Mouse (Mus musculus) thymus, adult 18-20 months (tissue): ENCODE measurements around the gene Apbb1.
A peak's percentile ranks its signal among the peaks of the same experiment; 100 is the strongest.

Source experiments
- DNase-seq, 2 experiments: peaks; one replicate each; pipeline ENCODE4 v3.0.0; 2022; ENCODE audit warnings: mixed read lengths in 2 of 2

The Apbb1 gene

DNA sequence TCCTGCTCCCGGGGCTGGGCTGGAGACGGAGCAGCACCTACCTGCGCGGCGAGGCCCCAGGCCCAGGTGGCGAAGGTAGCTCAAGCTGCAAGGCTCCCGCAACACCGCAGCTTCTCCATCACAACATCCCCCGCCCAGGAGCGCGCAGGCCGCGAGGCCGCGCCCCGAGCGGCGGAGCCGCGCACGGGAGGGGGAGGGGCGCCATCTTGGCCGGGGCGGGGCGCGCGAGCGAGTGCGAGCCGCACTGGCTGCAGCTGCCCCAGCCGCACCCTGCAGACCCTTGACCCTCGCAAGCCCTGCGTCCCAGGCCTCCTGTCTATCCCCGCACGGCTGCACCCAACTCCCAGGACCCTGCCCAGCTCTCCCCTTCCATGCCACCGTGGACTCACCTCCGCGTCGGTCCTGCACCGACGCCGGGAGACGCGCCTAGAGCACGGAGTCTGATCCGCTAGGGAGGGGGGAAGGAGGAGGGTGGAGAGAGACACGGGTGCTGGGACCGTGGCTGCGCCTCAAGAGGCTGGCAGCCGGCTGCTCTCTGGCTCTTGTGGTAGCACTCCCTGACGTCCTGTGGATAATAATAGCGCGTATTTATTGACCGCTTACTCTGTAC, at the start of gene Apbb1:
Apbb1 (minus strand) TSS at position 560 of the 610 bp plus-strand sequence.
- peak; percentile 22 to 34 for DNase-seq

DNA sequence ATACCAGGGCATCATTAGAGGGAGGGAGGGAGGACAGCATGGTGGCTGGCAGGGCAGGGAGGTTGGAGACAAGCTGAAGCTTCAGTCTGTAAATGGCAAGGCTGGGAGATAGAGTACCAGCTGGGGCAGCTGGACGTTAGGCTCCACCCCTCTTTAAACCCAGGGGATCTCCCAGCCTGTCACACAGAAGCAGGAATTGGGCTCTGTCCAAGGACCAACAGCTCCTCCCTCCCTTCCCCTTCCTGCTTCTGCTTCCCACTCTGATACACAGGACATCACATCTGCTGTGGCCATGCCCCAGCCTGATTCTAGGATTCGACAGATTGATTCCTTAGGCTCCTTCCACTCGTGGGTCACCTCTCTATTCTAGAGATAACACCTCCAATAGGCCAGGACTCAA, 47.2 kb upstream of the Apbb1 start:
- no peak for DNase-seq

DNA sequence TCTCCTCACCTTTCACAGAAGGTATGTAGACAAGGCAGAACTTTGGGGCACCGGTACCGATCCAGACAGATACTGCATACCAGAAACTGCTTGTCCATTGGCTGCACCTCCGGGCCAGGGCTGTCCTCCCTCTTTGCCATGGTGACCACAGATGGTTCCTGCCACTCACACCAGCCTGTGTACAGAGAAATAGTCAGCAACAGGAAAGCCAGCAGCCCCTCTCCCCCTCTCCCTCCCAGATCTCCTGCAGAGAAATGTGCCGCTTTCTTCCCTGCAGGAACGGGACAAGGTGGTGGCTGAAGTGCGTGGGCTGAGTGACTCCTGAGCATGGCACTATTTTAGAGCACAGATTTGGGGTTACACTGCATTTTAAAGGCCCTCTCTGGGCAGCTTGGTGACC, 43.9 kb upstream of the Apbb1 start:
- DNase-seq = no peak

DNA sequence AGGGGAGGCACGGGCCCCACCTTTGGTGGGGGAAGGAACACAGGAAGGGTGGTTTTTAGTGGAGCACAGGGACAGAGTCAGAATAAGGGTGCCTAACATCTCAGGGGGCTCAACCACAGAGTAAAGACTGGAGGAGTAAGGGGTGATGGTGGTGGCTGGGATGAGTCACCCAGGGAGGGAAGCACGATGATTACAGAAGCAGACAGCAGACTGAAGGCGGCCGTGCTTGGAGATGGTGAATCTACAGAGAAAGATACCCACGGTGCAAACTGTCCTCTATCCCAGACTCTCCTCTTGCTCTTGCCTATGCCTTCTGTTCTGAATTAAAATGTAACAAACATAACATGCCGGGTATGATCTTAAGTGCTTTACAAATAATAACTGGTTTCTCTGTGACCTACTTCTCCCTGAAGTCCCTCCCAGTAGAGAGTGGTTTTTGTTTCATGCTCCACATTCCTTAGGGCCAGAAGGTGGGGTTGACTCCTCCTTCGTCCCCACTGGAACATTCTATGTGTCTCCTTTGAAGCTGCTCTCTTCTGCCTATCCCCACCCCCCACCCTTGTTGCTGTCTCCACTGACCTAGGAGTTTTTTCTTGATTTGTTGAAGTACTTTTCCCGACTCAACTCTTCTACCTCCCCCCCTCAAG, 40.3 kb upstream of the Apbb1 start:
- no peak for DNase-seq

DNA sequence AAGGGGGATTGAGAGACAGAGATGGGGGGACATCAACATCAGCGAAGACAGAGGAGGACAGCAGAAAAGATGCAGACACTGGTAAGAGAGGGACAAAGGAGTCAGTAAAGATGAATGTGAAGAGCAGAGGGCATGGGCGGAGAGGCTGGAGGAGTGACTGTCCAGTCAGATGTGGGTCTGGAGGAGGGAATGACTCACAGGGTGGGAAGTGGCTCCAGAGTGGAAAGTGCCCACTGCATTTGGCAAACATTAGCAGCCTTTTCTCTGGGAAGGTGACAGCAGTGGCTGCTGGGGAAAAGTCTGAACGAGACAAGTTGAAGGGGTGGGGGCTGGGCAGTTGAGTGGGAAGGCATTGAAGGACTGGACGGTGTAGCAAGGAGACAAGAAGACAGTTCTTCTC, 39.6 kb upstream of the Apbb1 start:
- no peak for DNase-seq

DNA sequence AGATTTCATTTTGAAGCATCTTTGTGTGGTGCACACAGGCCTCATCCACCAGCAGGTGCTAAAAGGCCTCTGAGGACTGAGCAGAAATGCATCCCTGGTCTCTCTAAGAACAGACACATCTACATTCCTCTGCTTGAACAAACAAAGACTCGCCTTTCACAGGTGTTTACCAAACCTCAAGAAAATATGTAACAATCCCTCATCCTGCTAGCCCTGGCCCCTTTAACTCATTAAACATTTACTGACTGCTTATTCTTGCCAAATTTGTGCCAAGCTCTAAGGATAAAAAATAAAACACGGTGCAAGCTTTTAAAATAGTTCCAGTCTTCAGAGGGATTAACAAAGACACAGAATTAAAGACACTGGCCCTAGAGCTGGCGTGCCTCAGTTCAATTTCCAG, 38.2 kb upstream of the Apbb1 start:
- DNase-seq = no peak

DNA sequence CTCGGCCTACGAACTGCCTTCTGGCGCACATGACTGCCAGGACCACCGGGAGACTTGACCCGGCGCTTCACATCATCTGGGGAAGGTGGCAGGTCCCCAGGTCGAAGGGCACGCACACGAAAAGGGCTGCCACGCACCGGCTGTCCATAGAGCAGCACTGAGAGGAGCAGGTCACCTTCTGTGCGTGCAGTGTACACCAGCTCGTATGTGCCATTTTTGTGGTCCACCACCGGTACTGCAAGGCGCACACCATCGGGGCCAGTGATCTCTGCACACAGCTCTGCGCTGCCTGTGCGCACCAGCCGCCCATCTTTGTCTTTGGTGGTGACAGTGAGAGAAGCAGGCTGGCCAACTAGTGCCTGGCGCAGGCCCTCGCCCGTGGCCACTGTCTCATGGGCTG, 36.4 kb upstream of the Apbb1 start:
- no peak for DNase-seq

DNA sequence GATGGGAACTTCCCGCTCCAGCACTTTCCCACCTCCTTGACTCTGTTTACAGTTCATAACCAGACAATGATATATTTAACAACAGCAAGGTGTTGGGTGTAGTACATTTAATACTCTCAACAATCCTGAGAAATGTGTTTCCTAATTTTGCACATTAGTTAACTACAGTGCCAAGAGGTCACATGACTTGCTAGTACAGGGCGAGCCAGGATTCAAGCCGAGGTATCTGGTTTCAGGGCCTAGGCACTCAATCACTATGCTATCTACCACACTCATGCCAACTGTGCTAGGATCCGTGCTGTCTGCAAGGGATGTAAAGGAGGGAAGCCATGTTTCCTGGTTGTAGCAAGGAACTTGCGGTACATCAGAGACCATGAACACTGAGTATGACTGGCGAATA, 35.1 kb upstream of the Apbb1 start:
- no peak for DNase-seq

DNA sequence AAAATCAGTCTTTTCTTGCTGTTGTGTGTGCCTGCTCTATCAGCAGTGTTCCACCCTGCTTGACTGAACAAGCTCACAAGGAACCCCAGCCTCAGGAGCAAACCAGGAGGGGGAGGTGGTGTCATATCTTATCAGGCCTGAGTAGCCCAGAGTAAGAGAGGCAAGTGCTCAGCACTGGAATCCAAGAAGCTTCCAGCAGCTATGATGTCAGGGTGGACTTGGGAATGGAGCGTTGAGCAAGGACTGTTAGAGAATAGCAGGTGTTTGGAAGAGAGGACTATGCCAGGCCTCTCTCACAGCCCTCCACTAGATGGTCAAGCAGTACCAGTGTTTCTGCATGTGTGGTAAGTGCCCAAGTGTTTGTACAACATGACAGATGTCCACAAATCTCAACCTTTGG, 34.3 kb upstream of the Apbb1 start:
- DNase-seq = no peak

DNA sequence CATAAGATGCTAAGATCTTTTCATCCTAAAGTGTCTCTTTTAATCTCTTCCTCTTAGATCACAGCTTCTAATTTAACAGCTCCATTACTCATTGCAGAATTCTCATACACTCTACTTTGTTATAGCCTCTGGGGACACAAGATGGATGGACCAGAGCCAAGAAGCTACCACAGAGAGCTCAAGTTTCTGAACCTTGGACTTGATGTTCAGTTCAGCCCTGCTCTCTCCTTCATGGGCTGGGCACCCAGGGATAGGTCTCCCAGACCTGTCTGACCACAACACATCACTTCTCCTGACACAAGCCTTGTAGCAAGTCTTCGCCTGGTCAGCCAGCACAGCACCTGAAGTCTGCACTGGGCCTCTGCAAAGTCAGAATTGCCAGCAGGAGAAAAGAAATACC, 32.9 kb upstream of the Apbb1 start:
- no peak for DNase-seq

DNA sequence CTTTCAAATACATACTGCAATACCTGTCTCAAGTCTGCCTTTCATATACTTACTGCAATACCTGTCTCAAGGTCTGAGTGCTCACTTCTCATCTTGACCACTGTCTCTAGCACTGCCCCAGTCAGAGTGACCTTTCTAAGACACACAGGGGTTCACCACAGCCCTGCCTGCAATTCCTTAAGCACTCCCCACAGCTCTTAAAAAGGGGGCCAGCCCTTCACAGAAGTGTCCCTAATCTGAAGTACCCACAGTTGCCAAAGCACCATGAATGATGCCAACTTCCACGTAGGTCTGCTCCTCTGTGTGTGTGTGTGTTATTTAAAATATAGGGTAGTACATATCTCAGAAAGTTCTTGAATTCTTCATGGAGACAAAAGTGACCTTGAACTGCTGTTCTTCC, 30.3 kb upstream of the Apbb1 start:
- no peak for DNase-seq

DNA sequence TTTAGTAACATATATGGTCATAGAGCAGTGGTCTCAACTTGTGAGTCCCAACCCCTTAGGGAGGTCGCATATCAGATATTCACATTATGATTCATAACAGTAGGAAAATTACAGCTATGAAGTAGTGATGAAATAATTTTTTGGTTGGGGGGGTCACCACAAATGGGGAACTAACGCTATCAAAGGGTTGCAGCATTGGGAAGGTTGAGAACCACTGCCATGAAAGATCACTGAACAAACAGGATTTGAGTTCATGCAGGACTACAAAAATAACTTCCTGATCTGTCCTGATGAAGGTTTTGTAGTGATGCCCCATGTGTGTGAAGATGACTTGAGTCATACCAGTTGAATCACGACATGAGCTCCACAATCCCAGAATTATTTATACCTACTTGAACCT, 27.0 kb upstream of the Apbb1 start:
- DNase-seq = no peak

DNA sequence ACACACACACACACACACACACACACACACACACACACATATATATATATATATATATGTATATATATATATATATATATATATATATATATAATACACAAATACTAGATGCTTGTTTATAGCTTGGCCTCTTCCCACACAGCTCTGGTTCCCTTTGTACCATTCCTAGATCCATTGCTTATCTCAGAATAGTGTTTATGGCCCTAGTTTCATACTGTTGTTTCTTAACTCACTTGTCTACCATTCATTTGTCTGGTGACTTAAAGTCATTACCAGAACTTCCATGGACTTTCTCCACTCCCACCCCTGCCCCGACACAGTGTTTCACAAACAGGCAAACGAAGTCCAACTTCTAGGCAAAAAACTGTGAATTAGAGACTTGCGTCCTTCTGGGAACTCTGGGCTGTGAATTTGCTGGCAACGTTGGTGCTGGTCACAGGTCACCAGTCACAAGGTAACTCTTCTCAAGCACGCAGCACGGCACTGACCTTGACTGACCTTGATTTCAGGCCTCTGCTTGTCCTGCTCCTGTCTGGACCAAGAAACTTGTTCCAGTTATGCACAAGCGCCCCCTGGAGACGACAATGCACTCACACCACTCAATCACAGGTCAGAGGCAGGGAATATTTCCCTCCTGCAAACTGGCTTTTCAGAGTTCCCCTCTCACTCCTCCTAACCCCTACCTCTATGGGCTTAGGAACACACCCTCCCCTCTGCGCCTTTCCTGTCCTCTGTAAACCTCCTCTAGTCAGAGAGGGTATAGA, 21.6 kb upstream of the Apbb1 start:
- DNase-seq = peak in 1 of 2 experiments; percentile 10

DNA sequence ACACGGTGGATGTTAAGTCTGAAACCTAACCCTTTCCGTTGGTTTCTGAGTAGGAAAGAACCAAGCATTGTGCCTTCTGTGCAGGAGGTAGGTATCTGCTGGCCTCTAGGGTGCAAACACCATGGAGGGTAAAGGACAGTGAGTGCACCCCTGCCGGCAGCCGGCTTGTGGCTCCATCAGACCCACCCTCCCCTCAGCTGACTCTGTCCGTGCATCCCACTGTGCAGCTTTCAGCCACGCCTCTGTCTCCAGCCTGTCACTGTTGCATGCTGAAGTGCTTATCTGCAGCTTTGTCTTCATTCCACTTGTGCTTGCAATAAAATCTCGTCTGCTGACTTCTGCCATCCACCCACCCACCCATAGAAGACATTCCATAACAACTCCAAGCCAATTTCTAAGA, 8.6 kb upstream of the Apbb1 start:
- no peak for DNase-seq

DNA sequence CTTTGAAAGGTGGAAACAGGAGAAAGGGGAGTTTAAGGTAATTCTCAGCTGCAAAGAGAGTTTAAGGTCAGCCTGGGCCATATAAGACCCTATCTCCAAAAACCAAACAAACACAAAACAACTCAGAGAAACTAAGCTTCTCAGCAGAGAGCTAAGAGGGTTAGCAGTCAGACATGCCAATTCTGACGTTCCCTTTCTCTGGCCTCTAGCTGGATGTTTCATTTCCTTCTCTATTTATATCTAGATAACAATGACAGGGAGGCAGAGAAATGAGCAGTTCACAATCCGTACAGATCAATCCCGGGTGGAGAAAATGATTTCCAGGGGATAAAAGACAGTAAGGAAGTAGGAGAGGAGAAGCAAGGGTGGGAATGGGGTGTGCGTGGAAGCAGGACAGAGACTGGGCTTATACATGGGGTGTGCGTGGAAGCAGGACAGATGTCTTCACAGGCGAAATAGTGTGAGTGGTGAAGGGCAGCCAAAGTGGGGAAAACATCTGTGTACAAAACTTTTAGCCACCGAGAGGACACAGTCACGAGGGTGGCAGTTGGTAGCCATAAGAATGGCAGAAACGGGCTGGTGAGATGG, 7.0 kb upstream of the Apbb1 start:
- no peak for DNase-seq

DNA sequence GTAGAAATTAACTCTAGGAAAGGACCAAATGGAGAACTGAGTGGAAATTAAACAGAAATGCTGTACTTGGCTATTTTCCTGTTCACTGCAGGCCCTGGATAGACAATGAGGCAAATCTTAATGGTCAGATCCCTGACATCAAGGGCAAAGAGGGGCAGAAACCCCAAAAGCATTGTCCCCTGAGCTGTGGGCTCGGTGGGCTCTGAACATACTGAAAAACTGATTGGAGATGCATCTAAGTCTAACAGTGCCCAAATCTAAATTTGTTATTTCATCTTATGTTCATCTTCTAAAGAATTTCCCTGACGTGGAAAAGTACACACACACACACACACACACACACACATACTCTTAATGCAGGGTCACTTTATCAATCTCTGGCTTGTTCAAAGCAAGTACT, 506 bp upstream of the Apbb1 start:
- DNase-seq = no peak

DNA sequence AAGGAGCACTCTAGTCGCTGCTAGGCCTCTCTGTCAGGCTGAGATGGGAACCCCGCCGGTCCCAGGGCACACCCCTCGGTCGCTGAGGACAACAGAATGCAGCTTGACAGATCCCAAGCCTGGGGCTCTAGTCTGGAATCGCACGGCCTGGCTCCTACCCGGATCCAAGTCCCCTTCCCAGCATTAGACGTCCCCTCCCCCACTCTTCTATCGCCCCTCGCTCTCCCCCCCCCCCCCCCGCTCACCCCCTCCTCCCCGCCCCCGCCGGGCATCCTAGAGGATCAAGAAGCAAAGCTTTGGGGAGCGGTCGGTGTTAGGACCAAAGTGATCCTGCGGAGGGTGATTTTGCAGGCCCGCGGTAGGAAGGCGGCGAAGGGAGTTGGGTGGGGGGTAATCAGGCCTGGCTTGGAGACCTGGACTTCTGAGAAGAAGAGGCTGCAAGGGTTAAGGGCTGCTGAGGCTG, 795 bp downstream of the Apbb1 start:
- no peak for DNase-seq

DNA sequence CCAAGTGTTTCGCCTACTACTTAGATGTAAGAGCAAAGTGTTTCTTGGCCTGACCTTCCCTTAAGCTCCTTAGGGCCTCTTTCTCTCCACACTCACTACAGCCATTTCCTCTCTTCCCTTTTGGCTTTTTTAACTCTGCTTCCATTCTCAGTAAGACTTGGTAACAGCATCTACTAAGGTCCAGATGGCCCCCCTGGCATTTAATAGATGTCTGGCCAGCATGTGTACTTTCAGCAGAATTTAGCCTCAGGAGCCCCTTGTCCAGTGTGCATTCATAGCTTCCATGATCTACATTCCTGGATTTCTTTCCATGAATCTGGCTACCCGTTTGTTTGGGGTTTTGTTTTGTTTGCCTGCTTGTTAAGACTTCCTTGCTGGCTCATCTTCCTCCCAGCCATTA, 3.0 kb downstream of the Apbb1 start:
- no peak for DNase-seq

DNA sequence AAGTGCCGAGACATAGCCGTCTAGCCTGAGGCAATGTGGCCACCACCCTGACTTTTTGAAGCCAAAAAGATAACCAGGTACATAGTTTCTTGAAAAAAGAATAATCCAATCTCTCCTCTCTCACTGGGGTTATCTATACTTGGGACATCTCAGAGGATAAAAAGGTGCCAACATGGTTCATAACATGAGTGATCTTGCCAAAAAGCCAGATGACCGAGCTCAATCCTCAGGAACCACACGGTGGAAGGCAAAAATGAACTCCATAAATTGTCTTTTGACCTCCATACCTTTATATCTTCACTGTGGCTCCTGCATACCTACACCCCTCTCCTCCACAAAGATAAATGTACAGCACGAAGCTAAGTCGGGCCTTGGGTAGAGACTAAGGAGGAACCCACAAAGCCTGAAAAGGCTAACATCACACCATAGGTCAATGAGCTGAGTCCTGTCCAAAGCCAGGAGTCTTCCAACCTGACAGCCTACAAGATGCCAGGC, 4.0 kb downstream of the Apbb1 start:
- DNase-seq = no peak

DNA sequence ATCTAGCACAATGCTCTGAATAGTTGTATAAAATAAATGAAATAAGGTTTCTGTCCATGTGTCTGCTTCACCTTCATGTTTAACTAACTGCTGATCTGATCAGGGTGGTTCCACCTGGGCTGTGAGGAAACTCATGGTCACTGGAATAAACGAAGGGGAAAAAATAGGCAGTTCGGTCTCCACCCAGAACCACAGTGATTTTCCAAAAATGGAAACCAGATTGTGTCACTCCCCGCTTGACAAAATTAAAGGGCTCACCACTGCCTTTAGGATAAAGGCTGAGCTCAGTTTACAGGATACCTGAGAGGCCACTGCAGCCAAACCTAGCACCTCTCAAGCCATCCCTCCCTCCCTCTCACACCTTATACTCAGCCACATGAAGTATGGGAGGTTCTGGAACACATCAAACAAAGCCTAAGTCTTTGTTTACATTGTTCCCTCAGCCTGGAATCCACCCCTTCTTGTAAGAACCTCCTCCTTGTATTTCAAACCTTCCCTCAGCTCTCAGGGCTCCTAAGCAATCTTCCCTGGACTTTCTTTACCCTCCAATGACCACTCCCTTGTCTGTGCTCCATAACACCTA, 5.2 kb downstream of the Apbb1 start:
- no peak for DNase-seq

DNA sequence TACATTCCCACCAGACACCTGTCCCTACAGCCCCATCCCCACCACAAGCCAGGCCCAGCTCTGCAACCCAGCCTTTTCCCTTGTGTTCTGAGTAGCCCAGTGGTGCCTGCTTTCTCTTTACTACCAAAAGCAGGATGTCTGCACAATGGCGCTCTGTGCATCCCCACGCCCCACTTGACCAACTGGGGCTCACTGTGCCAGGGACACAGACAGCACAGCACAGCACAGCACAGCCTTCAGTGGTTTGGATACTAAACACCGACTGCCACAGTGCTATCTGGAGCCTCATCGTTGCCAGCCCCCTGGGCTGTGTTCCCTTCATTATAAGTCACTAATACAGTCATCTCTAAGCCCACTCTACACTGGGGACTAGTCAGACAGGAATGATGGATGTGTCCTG, 6.9 kb downstream of the Apbb1 start:
- no peak for DNase-seq

DNA sequence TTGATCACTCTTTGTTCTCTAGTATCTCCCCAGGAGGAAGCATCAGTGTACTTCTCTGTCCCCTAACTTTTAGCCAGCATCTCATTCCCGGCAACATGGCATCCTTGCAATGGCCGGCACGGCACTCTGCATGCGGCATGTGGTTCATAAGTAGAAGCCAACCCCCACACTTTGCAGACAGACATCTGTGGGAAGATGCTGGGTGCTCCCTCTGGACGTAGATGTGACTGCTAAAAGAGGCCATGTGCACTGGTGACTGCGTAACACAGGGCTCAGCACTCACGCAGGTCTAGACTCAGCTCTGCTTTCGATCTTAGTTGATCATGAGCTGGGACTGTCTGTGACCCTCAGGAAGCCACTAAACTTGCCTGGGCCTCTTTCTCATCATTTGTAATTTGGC, 8.5 kb downstream of the Apbb1 start:
- no peak for DNase-seq

DNA sequence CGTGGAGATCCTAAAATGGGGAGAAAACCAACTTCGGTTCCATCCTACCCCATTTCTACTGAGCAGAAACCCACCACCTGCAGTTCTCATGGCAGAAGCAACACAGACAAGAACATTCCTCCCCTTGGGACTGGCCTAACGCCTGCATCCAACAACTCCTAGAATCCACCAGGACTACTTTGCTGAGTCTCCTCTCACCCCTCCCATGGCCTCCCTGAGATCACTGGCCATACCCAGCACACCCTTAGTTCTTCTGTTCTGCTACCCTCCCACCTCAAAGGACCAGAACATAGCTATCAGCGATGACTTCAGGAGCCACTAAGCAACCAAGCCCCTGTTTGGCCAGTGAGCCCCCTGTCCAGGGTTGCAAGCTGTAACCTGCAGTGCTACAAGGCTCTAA, 10.7 kb downstream of the Apbb1 start:
- DNase-seq = no peak
